8 mouse cellular contexts compared by ENCODE assay signal in genomic region chr12:17267316-17267715, GRCm38 (mm10). TPM values are rescaled to one million over a fixed set of nuclear protein-coding genes. Genes with fewer than 3 reads are reported as not detected.
A peak's percentile ranks its signal among the peaks of the same experiment; 100 is the strongest.
DNase-seq lines count a peak whose midpoint lies in the region; ATAC-seq and TF ChIP-seq lines count a peak whose summit lies in the region.

No protein-coding gene starts in this region.

- H3K9ac ChIP-seq in heart, embryonic 12.5 days = peak overlapping the region; percentile 91
- peak overlapping the region; percentile 95 for H3K9ac ChIP-seq in embryonic facial prominence, embryonic 13.5 days
- peak overlapping the region; percentile 86 for H3K9ac ChIP-seq in neural tube, embryonic 12.5 days

- peak overlapping the region; percentile 85 for H3K4me2 ChIP-seq in heart, embryonic 12.5 days
- peak overlapping the region; percentile 83 for H3K4me2 ChIP-seq in embryonic facial prominence, embryonic 13.5 days
- peak overlapping the region; percentile 77 for H3K4me2 ChIP-seq in neural tube, embryonic 12.5 days (replicated peaks)

- no peak for ATAC-seq in heart, embryonic 12.5 days (ENCODE audit: insufficient number of reproducible peaks, low FRiP score)
- ATAC-seq in embryonic facial prominence, embryonic 13.5 days (ENCODE audit: insufficient number of reproducible peaks, insufficient read depth, low FRiP score, low TSS enrichment, low read depth) = no peak
- ATAC-seq in neural tube, embryonic 12.5 days (ENCODE audit: low FRiP score, low read depth) = no peak

- H3K27ac ChIP-seq in heart, embryonic 12.5 days (ENCODE audit: poor library complexity, severe bottlenecking) = no peak overlapping the region
- H3K27ac ChIP-seq in embryonic facial prominence, embryonic 13.5 days = peak overlapping the region; percentile 80; the same call in 1 of the 2 replicates
- no peak overlapping the region for H3K27ac ChIP-seq in neural tube, embryonic 12.5 days

- no peak for TF ChIP-seq CTCF in E14TG2a.4 (conservative IDR thresholded peaks at IDR 0.05; ENCODE audit: low read length)

- WGBS in heart, embryonic 12.5 days = 17% methylated on average over 4 of the region's 4 CpGs
- 18% methylated on average over 4 of the region's 4 CpGs for WGBS in embryonic facial prominence, embryonic 13.5 days
- 9% methylated on average over 4 of the region's 4 CpGs for WGBS in neural tube, embryonic 12.5 days

- peaks cover 27% of the 10 kb centered on the region for H3K4me1 ChIP-seq in heart, embryonic 12.5 days (replicated peaks)
- peaks cover 71% of the 10 kb centered on the region for H3K4me1 ChIP-seq in E14TG2a.4 (replicated peaks; ENCODE audit: low read depth, low read length)
- H3K4me1 ChIP-seq in embryonic facial prominence, embryonic 13.5 days = peaks cover 38% of the 10 kb centered on the region
- peaks cover 22% of the 10 kb centered on the region for H3K4me1 ChIP-seq in neural tube, embryonic 12.5 days

- no peaks in the 10 kb centered on the region for H3K27me3 ChIP-seq in heart, embryonic 12.5 days (replicated peaks)
- no peaks in the 10 kb centered on the region for H3K27me3 ChIP-seq in E14TG2a.4 (ENCODE audit: insufficient read depth, low read length)
- H3K27me3 ChIP-seq in embryonic facial prominence, embryonic 13.5 days = no peaks in the 10 kb centered on the region
- no peaks in the 10 kb centered on the region for H3K27me3 ChIP-seq in neural tube, embryonic 12.5 days (replicated peaks)

- DNase-seq in heart, adult 11 months = no peak
- peak; percentile 88 for DNase-seq in layer of hippocampus, adult 9-11 months
- no peak for DNase-seq in spleen, adult 18-20 months
- DNase-seq in urinary bladder, adult 18-20 months (ENCODE audit: low spot score in 2 of 2) = no peak

- H3K9me3 ChIP-seq in heart, embryonic 12.5 days (replicated peaks) = no peaks in the 10 kb centered on the region
- no peaks in the 10 kb centered on the region for H3K9me3 ChIP-seq in E14TG2a.4 (ENCODE audit: low read length)
- H3K9me3 ChIP-seq in embryonic facial prominence, embryonic 13.5 days = no peaks in the 10 kb centered on the region
- H3K9me3 ChIP-seq in neural tube, embryonic 12.5 days = no peaks in the 10 kb centered on the region

- H3K4me3 ChIP-seq in heart, embryonic 12.5 days = peak overlapping the region; percentile 96
- peak overlapping the region; percentile 97 for H3K4me3 ChIP-seq in E14TG2a.4 (replicated peaks; ENCODE audit: low read length)
- H3K4me3 ChIP-seq in embryonic facial prominence, embryonic 13.5 days = peak overlapping the region; percentile 94
- peak overlapping the region; percentile 90 for H3K4me3 ChIP-seq in neural tube, embryonic 12.5 days

- H3K36me3 ChIP-seq in heart, embryonic 12.5 days = peaks cover 38% of the 10 kb centered on the region
- H3K36me3 ChIP-seq in E14TG2a.4 (ENCODE audit: insufficient read depth, low read length) = peaks cover 41% of the 10 kb centered on the region
- peaks cover 38% of the 10 kb centered on the region for H3K36me3 ChIP-seq in embryonic facial prominence, embryonic 13.5 days
- peaks cover 36% of the 10 kb centered on the region for H3K36me3 ChIP-seq in neural tube, embryonic 12.5 days

RNA-seq across cellular contexts. Expression of gene Pdia6, which starts 1.0 kb away (rescaled TPM):
- polyA plus RNA-seq in heart, embryonic 12.5 days (2016; fragmentation: Nextera tagmentation; extraction: Ambion mirVana) = 465 and 478 TPM in 2 replicates
- polyA plus RNA-seq in embryonic facial prominence, embryonic 13.5 days (2015; fragmentation: Nextera tagmentation; extraction: Ambion mirVana) = 591 and 658 TPM in 2 replicates
- 456 and 462 TPM in 2 replicates for polyA plus RNA-seq in neural tube, embryonic 12.5 days (2016; fragmentation: Nextera tagmentation; extraction: Ambion mirVana)
